Mouse (Mus musculus) lung, postnatal 0 days (tissue): ENCODE data around the gene Hpf1. TPM values are rescaled to one million over a fixed set of nuclear protein-coding genes. Genes with fewer than 3 reads are reported as not detected.

Experiments
- ATAC-seq: fragments of 200-750 bp; cut with Nextera tagmentation; 2 replicates; pipeline ENCODE4 v1.8.0; 2017; ENCODE audit warnings: moderate library complexity
- DNase-seq: peaks from one replicate; pipeline ENCODE4 v3.0.0-alpha.2; 2016; ENCODE audit warnings: low spot score
- H3K27ac ChIP-seq: fragments of 300-500 bp; sonication (generic); 2 replicates; pipeline ENCODE4 v1.5.1; 2014; ENCODE audit warnings: antibody characterized with exemption, mild to moderate bottlenecking, low read length, mixed read lengths
- H3K27me3 ChIP-seq: fragments of 300-500 bp; sonication (generic); replicated peaks from 2 replicates; pipeline ENCODE4 v1.6.1; 2014; ENCODE audit warnings: low read length, mixed read lengths; ENCODE audit not compliant: insufficient read depth
- H3K36me3 ChIP-seq: fragments of 300-500 bp; sonication (generic); 2 replicates; pipeline ENCODE4 v1.6.1; 2014; ENCODE audit warnings: low read length, mixed read lengths; ENCODE audit not compliant: insufficient read depth
- H3K4me1 ChIP-seq: fragments of 300-500 bp; sonication (generic); 2 replicates; pipeline ENCODE4 v1.6.1; 2014; ENCODE audit warnings: antibody characterized with exemption, low read depth, low read length, mixed read lengths; ENCODE audit not compliant: insufficient read depth
- H3K4me2 ChIP-seq: fragments of 300-500 bp; sonication (generic); replicated peaks from 2 replicates; pipeline ENCODE4 v1.6.1; 2014; ENCODE audit warnings: low read depth, mild to moderate bottlenecking, low read length, moderate library complexity, mixed read lengths
- H3K4me3 ChIP-seq: fragments of 300-500 bp; sonication (generic); 2 replicates; pipeline ENCODE4 v1.5.1; 2014; ENCODE audit warnings: low read depth, low read length
- H3K9ac ChIP-seq: fragments of 300-500 bp; sonication (generic); replicated peaks from 2 replicates; pipeline ENCODE4 v1.6.1; 2014; ENCODE audit warnings: low read depth, mild to moderate bottlenecking
- H3K9me3 ChIP-seq: fragments of 300-500 bp; sonication (generic); 2 replicates; pipeline ENCODE4 v1.6.1; 2016; ENCODE audit warnings: low read length, mixed read lengths
- CTCF ChIP-seq: IDR thresholded peaks from 2 replicates; pipeline ENCODE4 v1.5.1; 2016; ENCODE audit warnings: antibody characterized with exemption, mild to moderate bottlenecking
- EP300 ChIP-seq: IDR thresholded peaks from 2 replicates; pipeline ENCODE4 v1.6.1; 2016; ENCODE audit warnings: antibody characterized with exemption, mild to moderate bottlenecking, control low read depth
- whole genome bisulfite sequencing: fragments of 180-500 bp; shearing (Covaris S2); extraction: QIAGEN DNeasy Blood & Tissue Kit; methylation state at CpG from one replicate; pipeline ENCODE4 v1.1.7; 2014; 5-methylcytosine and 5-hydroxymethylcytosine counted together
- polyA plus RNA-seq: library from polyadenylated mRNA; unstranded; fragments of >200 nt; fragmentation: Nextera tagmentation; extraction: Ambion mirVana; gene quantifications from 2 replicates; pipeline ENCODE4 v1.2.1, GENCODE M21; 2015

Hpf1 gene
- polyA plus RNA-seq, 1 experiment from 2014 or later = 38.1 TPM

DNA sequence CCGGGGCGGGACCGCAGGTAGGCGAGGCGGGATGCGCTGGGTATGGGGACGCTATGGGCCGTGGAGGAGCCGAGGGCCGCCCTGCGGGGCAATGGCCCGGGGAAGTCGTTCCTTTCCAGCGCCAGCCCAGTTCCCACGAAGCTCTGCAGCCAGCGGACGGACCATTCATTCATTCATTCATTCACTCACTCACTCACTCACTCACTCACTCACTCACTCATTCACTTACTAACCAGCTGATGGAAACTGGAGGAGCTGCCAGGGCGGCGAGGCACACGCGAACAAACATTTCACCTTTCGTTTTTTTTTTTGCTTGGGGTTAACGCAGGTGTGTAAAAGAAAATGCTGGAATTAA, 279 bp downstream of the Hpf1 start:
- H3K4me3 ChIP-seq = peak overlapping the region; percentile 80
- DNase-seq (no peak), ATAC-seq (no peak)
- H3K27ac ChIP-seq = no peak overlapping the region
- no peaks in the 10 kb centered on the region for H3K9me3 ChIP-seq
- TF ChIP-seq CTCF (no peak), EP300 (no peak)
- peak overlapping the region; percentile 60 for H3K9ac ChIP-seq
- H3K27me3 ChIP-seq = no peaks in the 10 kb centered on the region
- peak overlapping the region; percentile 77 for H3K4me2 ChIP-seq
- no peaks in the 10 kb centered on the region for H3K36me3 ChIP-seq
- 3% methylated on average over 23 of the region's 23 CpGs for WGBS
- H3K4me1 ChIP-seq = peaks cover 5% of the 10 kb centered on the region; the same call in 1 of the 2 replicates

DNA sequence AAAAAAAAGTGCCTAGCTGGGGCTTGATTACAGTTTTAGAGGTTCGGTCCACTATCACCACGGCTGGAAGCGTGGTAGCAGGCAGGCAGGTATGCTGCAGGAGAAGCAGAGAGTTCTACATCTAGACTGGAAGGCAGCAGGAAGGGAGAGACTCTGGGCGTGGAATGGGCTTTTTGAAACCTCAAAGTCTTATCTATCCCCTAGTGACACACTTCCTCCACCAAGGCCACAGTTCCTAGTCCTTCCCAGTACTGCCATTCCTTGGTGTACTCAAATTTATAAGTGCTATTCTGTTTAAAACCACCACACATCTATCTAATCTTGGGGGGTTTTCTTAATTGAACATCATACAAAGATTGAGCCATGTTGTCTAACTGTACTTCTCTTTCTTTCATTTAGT, 1.5 kb downstream of the Hpf1 start:
- Histone ChIP-seq H3K4me1 (peaks cover 5% of the 10 kb centered on the region; the same call in 1 of the 2 replicates), H3K36me3 (no peaks in the 10 kb centered on the region), H3K4me3 (no peak overlapping the region), H3K9ac (no peak overlapping the region), H3K4me2 (no peak overlapping the region), H3K9me3 (no peaks in the 10 kb centered on the region), H3K27me3 (no peaks in the 10 kb centered on the region), H3K27ac (no peak overlapping the region)
- no peak for DNase-seq
- TF ChIP-seq EP300 (no peak), CTCF (no peak)
- no peak for ATAC-seq
- WGBS = 89% methylated on average over 4 of the region's 4 CpGs

DNA sequence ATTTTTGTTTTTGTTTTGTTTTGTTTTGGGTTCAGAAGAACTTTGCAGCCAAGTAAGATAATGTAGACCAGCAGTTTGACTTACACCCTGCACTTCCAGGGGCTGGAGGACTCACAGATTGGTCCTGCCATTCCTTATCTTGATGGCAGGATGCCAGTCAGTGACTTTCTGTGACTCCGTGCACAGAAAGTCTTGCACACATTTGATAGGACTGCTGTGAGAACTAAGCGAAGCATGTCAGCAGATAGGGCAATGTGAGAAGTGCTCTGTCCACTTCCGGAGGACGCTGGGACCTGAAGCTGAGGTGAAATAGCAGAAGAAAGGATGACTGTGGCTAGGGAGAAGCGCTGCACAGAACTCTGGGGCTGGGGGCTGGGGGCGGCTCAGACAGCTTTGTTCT, 5.7 kb downstream of the Hpf1 start:
- H3K27me3 ChIP-seq = no peaks in the 10 kb centered on the region
- TF ChIP-seq CTCF (no peak), EP300 (no peak)
- no peak overlapping the region for H3K27ac ChIP-seq
- 58% methylated on average over 6 of the region's 6 CpGs for WGBS
- no peaks in the 10 kb centered on the region for H3K9me3 ChIP-seq
- ATAC-seq (no peak), DNase-seq (no peak)
- H3K9ac ChIP-seq = no peak overlapping the region
- peaks cover 2% of the 10 kb centered on the region; the same call in 1 of the 2 replicates for H3K4me1 ChIP-seq
- H3K36me3 ChIP-seq = no peaks in the 10 kb centered on the region
- no peak overlapping the region for H3K4me2 ChIP-seq
- H3K4me3 ChIP-seq = no peak overlapping the region

DNA sequence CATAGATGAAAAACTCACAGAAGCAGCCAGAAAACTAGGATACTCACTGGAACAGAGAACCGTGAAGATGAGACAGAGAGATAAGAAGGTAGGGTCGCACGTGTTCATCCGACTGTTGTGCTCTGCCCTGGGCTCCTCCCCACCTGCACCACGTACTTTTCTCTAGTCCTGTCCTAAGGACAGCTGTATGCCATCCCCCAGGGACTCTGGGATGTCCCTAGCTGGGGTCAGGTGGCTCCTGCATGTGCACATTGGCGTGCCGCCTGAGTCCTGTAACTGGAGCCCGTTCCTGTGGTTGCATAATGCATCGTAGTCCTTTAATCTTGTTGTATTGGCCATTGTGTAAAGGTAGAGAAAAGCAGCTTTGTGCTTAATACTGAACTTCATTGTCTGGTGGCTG, 9.9 kb downstream of the Hpf1 start:
- H3K4me2 ChIP-seq = no peak overlapping the region
- H3K36me3 ChIP-seq = no peaks in the 10 kb centered on the region
- H3K27ac ChIP-seq = no peak overlapping the region
- no peak overlapping the region for H3K9ac ChIP-seq
- no peaks in the 10 kb centered on the region for H3K9me3 ChIP-seq
- no peaks in the 10 kb centered on the region for H3K4me1 ChIP-seq
- TF ChIP-seq CTCF (no peak), EP300 (no peak)
- no peak overlapping the region for H3K4me3 ChIP-seq
- DNase-seq (no peak), ATAC-seq (no peak)
- WGBS = 78% methylated on average over 9 of the region's 9 CpGs
- no peaks in the 10 kb centered on the region for H3K27me3 ChIP-seq

DNA sequence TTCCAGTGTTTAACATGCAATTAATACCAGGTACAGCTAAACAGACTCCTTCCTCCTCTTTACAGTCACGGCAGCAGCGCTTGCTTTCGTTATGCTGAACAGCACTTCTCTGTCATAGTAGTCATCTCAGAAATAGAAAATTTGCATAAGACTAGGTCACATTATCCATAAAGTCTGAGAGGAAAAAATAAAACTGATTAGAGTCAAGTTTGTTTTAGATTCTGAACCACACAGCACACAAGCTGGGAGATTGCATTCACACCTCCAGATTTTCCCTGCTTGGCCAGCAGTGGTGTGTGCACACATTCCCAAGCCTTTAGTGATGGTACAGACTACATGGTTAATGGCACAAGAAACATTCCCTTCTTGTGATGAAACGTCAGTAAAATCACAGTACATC, 21.9 kb downstream of the Hpf1 start:
- Histone ChIP-seq H3K27ac (no peak overlapping the region), H3K4me3 (no peak overlapping the region), H3K4me2 (no peak overlapping the region), H3K27me3 (no peaks in the 10 kb centered on the region), H3K4me1 (no peaks in the 10 kb centered on the region), H3K36me3 (no peaks in the 10 kb centered on the region), H3K9ac (no peak overlapping the region), H3K9me3 (no peaks in the 10 kb centered on the region)
- no peak for TF ChIP-seq CTCF
- no peak for TF ChIP-seq EP300
- peak; percentile 65 for ATAC-seq
- peak; percentile 68 for DNase-seq
- 69% methylated on average over 4 of the region's 4 CpGs for WGBS

DNA sequence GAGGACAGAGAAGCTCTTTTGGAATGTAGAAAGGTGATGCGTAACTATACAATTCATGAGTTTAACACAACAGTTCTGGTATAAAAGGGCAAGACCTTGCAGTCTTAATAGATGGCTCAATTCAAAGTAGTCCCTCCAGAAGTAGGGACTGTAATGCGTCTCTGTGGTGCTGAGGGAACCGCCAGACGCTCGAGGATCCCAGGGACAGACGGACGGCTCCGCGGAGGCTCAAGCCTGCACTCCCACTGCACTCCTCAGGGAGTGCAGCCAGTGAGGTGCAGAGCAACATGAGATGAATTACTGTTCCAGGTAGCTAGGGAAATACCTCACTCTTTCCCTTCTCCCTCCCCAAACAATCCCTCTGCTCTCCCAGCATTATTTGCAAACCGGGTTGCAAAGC, 22.3 kb downstream of the Hpf1 start:
- no peaks in the 10 kb centered on the region for H3K9me3 ChIP-seq
- DNase-seq = peak; percentile 19
- 70% methylated on average over 10 of the region's 10 CpGs for WGBS
- no peaks in the 10 kb centered on the region for H3K4me1 ChIP-seq
- no peak overlapping the region for H3K4me3 ChIP-seq
- H3K36me3 ChIP-seq = no peaks in the 10 kb centered on the region
- ATAC-seq = no peak
- no peak for TF ChIP-seq EP300
- TF ChIP-seq CTCF = no peak
- H3K27me3 ChIP-seq = no peaks in the 10 kb centered on the region
- peak overlapping the region; percentile 17 for H3K4me2 ChIP-seq
- H3K9ac ChIP-seq = no peak overlapping the region
- H3K27ac ChIP-seq = no peak overlapping the region

DNA sequence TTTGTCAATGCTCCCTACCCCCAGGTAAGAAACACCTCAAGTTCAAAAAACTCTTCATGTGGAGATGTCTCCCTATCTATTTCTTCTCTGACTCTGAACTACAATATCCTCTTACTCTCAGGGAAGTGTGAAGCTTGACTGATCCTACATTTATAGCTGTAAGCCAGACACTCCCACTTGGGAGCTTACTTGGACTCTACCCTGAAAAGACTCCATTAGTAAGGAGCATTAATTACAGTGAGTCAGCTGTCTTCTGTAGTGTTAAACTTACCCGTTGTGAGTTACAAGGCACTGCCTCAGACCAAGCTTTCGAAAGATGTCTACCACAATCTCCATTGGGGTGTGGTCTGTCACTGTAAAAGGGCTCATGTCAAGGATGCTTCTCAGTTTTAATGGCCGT, 28.9 kb downstream of the Hpf1 start:
- no peak for TF ChIP-seq EP300
- TF ChIP-seq CTCF = no peak
- Histone ChIP-seq H3K36me3 (no peaks in the 10 kb centered on the region), H3K27ac (no peak overlapping the region), H3K4me1 (no peaks in the 10 kb centered on the region), H3K9ac (no peak overlapping the region), H3K9me3 (no peaks in the 10 kb centered on the region), H3K4me3 (no peak overlapping the region), H3K27me3 (no peaks in the 10 kb centered on the region), H3K4me2 (no peak overlapping the region)
- ATAC-seq = no peak
- 82% methylated on average over 3 of the region's 3 CpGs for WGBS
- no peak for DNase-seq
